Mouse (Mus musculus) neural tube, embryonic 14.5 days (tissue): ENCODE measurements around the gene Ube2e3. TPM values are rescaled to one million over a fixed set of nuclear protein-coding genes. Genes with fewer than 3 reads are reported as not detected.

Experiments
- ATAC-seq: fragments of 200-750 bp; cut with Nextera tagmentation; 2 replicates; pipeline ENCODE4 v1.8.0; 2017; ENCODE audit warnings: low read depth, mild to moderate bottlenecking, moderate TSS enrichment, moderate library complexity
- H3K27ac ChIP-seq: fragments of 300-500 bp; sonication (generic); 2 replicates; pipeline ENCODE4 v1.5.1; 2014; ENCODE audit warnings: low read depth, mild to moderate bottlenecking, control low read depth, low read length, moderate library complexity, mixed read lengths
- H3K27me3 ChIP-seq: fragments of 300-500 bp; sonication (generic); 2 replicates; pipeline ENCODE4 v1.6.1; 2014; ENCODE audit warnings: low read length; ENCODE audit not compliant: control insufficient read depth, insufficient read depth
- H3K36me3 ChIP-seq: fragments of 300-500 bp; sonication (generic); 2 replicates; pipeline ENCODE4 v1.6.1; 2014; ENCODE audit warnings: low read length, mixed read lengths; ENCODE audit not compliant: control insufficient read depth, insufficient read depth
- H3K4me1 ChIP-seq: fragments of 300-500 bp; sonication (generic); 2 replicates; pipeline ENCODE4 v1.6.1; 2014; ENCODE audit warnings: low read length; ENCODE audit not compliant: control insufficient read depth, insufficient read depth
- H3K4me2 ChIP-seq: fragments of 300-500 bp; sonication (generic); 2 replicates; pipeline ENCODE4 v1.6.1; 2014; ENCODE audit warnings: mild to moderate bottlenecking, low read depth, low read length, control low read depth
- H3K4me3 ChIP-seq: fragments of 300-500 bp; sonication (generic); 2 replicates; pipeline ENCODE4 v1.5.1; 2014; ENCODE audit warnings: low read depth, low read length, control low read depth, mixed read lengths
- H3K9ac ChIP-seq: fragments of 300-500 bp; sonication (generic); replicated peaks from 2 replicates; pipeline ENCODE4 v1.6.1; 2014; ENCODE audit warnings: low read depth, mild to moderate bottlenecking, control low read depth, low read length, mixed read lengths
- H3K9me3 ChIP-seq: fragments of 300-500 bp; sonication (generic); 2 replicates; pipeline ENCODE4 v1.6.1; 2016; ENCODE audit warnings: low read length; ENCODE audit not compliant: control insufficient read depth
- WGBS: fragments of 180-500 bp; shearing (Covaris S2); extraction: QIAGEN DNeasy Blood & Tissue Kit; methylation state at CpG from one replicate; pipeline ENCODE4 v1.1.7; 2014; 5-methylcytosine and 5-hydroxymethylcytosine counted together
- polyA plus RNA-seq: library from polyadenylated mRNA; unstranded; fragments of >200 nt; fragmentation: Nextera tagmentation; extraction: Ambion mirVana; gene quantifications from 2 replicates; pipeline ENCODE4 v1.2.1, GENCODE M21; 2014

Gene Ube2e3
- polyA plus RNA-seq, 1 experiment from 2014 or later = 322 TPM

DNA sequence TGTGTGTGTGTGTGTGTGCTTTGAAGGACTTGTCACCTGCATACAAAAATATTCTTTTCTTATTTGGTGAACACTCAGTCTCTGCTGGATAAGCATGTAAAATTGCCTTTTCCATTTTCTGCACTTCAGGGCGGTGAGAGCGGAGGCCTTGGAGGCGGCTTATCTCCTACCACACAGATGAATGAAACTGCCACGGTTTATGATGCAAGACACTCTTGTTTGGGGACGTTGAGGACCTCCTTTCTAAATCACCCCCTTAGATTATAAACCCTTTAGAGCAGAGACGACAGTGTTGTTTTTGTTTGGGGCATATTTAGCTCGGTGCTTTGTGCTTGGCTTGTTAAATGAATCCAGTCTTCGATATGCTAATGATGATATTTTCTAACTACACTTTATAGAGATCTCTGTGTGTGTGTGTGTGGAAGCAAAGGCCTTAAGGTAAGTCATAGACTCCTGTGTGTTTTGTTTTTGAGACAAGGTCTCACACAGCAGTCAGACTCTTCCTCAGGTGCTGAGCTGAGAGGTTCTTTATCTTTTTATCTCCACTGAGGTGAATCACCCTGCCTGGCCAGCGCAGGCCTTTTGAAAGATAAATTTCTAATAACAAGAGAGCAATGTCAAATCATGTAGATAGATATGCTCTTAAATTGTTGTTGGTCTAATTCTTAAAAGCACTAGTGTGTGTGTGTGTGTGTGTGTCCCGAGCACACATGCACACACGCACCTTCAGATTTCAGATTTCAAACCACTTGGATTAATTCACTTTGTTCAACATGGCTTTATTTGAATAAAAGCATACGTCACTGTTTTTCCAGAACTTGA, 8.4 kb upstream of the Ube2e3 start:
- WGBS = 72% methylated on average over 12 of the region's 12 CpGs
- no peak overlapping the region for H3K4me2 ChIP-seq
- no peaks in the 10 kb centered on the region for H3K36me3 ChIP-seq
- H3K4me3 ChIP-seq = no peak overlapping the region
- no peaks in the 10 kb centered on the region for H3K4me1 ChIP-seq
- H3K27ac ChIP-seq = no peak overlapping the region
- ATAC-seq = no peak
- H3K9ac ChIP-seq = no peak overlapping the region
- no peaks in the 10 kb centered on the region for H3K9me3 ChIP-seq
- no peaks in the 10 kb centered on the region for H3K27me3 ChIP-seq

DNA sequence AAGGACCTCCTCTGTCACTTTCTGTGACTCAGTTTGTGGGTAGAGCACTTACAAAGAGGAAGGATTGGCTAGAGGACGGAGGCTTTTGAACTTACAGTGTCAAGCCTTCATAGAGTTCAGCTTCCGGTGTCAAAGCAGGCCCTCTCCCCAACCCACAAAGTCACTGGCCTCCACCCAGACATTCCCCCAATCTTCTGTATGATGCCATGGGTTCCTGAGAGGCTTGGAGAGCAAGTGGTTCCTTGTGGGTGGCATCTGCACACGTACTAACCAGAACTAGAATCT, 7.9 kb upstream of the Ube2e3 start:
- Histone ChIP-seq H3K4me2 (no peak overlapping the region), H3K4me1 (no peaks in the 10 kb centered on the region), H3K9me3 (no peaks in the 10 kb centered on the region), H3K27me3 (no peaks in the 10 kb centered on the region), H3K9ac (no peak overlapping the region), H3K27ac (no peak overlapping the region), H3K4me3 (no peak overlapping the region), H3K36me3 (no peaks in the 10 kb centered on the region)
- no peak for ATAC-seq
- 84% methylated on average over 3 of the region's 3 CpGs for WGBS

DNA sequence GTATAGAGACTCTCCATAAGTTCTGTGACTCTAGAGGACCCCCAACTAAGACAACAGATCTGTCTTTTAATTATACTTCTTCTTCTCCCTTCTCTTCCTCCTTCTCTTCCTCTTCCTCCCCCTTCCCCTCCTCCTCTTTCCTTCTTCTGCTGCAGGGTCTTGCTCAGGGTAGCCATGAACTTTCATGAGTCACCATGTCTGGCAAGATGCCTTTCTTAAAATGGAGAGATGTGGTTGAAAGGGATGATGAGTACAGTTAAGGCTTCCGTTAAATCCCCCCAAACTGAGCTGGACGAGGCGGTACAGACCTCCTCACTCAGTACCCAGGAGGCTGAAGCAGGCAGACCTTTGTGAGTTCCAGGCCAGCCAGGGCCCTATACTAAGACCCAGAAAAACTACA, 3.8 kb upstream of the Ube2e3 start:
- no peak overlapping the region for H3K4me3 ChIP-seq
- WGBS = 96% methylated on average over 3 of the region's 3 CpGs
- no peak for ATAC-seq

DNA sequence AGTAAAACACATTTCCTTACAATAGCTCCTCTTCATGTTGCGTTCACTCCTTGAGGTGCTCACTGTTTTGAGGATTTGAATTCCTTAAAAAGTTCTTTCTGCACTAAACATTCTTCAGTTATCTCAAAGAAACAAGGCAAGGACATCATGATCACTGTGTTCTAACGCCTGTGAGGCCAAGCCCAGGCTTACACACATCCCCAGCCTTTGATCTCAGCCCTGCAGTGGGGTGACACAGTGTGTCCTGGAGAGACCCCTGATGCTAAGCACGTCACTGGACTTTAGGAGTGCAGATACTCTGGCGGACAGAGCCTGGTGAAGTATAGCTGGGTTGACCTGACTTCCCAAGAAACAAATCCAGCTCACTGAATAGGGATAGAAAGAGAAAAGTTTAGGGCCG, 3.1 kb upstream of the Ube2e3 start:
- Histone ChIP-seq H3K4me3 (no peak overlapping the region), H3K9me3 (no peaks in the 10 kb centered on the region), H3K4me2 (no peak overlapping the region), H3K9ac (no peak overlapping the region), H3K36me3 (no peaks in the 10 kb centered on the region), H3K27ac (no peak overlapping the region), H3K4me1 (no peaks in the 10 kb centered on the region), H3K27me3 (peaks cover 3% of the 10 kb centered on the region; the same call in 1 of the 2 replicates)
- WGBS = 65% methylated on average over 5 of the region's 5 CpGs
- ATAC-seq = no peak

More for the DNA sequence above, 3.8 kb upstream of the Ube2e3 start:
- no peak overlapping the region for H3K27ac ChIP-seq
- H3K36me3 ChIP-seq = no peaks in the 10 kb centered on the region
- H3K9me3 ChIP-seq = no peaks in the 10 kb centered on the region
- no peak overlapping the region for H3K4me2 ChIP-seq
- no peaks in the 10 kb centered on the region for H3K4me1 ChIP-seq
- H3K27me3 ChIP-seq = peaks cover under 1% of the 10 kb centered on the region; the same call in 1 of the 2 replicates
- no peak overlapping the region for H3K9ac ChIP-seq

DNA sequence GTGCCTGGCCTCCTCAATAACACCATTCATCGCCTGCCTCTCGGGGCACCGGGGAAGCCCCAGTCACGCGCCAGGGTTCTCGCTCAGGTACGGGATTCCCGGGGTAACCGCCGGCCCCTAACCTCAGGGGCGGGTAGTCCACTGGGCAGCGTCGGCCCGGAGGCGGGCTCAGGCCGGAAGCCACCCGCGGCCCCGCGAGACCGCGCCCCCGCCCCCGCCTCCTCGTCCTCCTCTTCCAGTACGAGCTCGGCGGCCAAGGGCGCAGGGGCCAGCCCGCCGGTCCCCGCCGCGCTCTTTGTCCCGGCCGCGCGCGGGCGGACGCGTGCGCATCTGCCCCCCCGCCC, 559 bp downstream of the Ube2e3 start:
- H3K4me2 ChIP-seq = peak overlapping the region; percentile 68
- H3K9me3 ChIP-seq = no peaks in the 10 kb centered on the region
- ATAC-seq = peak; percentile 74
- peaks cover 3% of the 10 kb centered on the region; the same call in 1 of the 2 replicates for H3K27me3 ChIP-seq
- peaks cover 20% of the 10 kb centered on the region for H3K4me1 ChIP-seq
- peak overlapping the region; percentile 78 for H3K4me3 ChIP-seq
- H3K27ac ChIP-seq = peak overlapping the region; percentile 98
- 1% methylated on average over 28 of the region's 44 CpGs for WGBS
- H3K9ac ChIP-seq = peak overlapping the region; percentile 98
- no peaks in the 10 kb centered on the region; the same call in none of the 2 replicates for H3K36me3 ChIP-seq

DNA sequence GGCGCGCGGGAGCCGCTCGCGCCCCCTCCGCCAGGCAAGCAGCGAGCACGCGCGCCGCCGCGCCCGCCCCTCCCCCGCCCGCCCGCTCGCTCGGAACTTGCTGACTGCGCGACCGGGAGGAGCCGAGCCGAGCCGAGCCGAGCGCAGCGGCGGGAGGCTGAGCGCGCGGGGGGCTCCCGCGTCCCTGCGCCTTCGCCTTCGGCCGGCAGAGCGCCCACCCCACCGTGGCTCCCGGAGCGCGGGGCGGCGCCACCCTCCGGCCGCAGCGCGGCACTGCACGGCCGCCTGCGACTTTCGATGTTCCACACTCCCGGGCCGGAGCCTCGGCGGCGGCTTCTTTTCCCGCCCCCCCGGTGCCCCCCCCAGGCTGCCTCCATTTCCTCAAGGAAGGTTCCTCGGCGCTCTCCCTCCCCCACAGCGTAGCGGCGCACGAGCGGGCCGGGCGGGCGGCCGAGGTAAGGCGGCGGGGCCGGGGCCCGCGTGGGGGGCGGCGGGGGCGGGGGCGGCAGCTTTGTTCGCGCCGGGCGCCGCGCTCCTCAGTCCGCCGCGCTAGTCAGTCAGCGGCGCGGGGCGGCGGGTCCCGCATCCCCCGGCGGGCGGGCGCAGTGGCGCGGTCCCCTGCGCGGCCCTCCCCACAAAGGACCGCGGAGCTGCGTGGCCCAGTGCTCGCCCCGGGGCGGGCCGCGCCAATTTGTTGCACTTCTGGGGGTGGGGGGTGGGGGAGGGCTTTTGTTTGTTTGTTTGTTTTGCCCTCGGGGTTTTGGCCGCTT, 1.2 kb downstream of the Ube2e3 start:
- ATAC-seq = peak; percentile 98
- Histone ChIP-seq H3K4me3 (peak overlapping the region; percentile 78), H3K9me3 (no peaks in the 10 kb centered on the region), H3K4me1 (peaks cover 24% of the 10 kb centered on the region), H3K9ac (peak overlapping the region; percentile 98), H3K27ac (peak overlapping the region; percentile 98), H3K4me2 (peak overlapping the region; percentile 86; the same call in 1 of the 2 replicates), H3K27me3 (peaks cover 3% of the 10 kb centered on the region; the same call in 1 of the 2 replicates), H3K36me3 (no peaks in the 10 kb centered on the region; the same call in none of the 2 replicates)
- under 1% methylated on average over 66 of the region's 114 CpGs for WGBS

DNA sequence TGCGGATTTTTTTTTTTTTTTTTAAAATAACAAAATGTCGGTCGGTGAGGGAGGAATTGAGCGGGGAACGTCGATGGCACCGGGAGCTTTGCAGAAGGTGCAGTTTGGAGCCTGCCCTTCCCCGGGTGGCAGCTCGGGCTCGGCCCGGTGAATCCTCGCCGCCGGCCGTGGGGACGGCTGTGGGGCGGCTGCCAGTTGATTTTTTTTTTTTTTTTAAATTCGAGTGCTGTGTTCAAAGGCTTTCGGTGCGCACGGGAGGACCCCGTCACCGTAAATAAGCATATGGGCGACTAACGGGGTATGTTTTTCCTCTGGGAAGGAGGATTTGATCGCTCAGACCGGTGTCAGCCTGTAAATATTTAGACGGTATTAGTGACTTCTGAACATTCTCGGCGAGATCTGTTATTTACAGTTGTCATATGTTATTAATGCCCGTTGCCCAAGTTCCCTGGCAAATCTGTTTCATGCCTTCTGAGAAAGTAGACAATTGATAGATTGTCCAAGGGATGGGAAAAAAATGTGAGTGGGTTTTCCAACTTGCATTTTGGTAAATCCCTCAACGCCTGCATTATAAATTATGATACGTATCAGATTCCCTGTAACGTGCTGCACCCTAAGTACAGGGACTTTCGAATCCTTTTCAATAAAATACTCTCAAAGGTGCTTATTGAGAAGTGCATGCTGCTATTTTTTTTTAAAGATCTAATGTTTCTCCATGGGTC, 2.0 kb downstream of the Ube2e3 start:
- peak overlapping the region; percentile 86 for H3K4me2 ChIP-seq
- H3K9ac ChIP-seq = peak overlapping the region; percentile 98
- H3K4me1 ChIP-seq = peaks cover 28% of the 10 kb centered on the region
- H3K36me3 ChIP-seq = no peaks in the 10 kb centered on the region; the same call in none of the 2 replicates
- ATAC-seq = no peak; the same call in 1 of the 2 replicates
- peak overlapping the region; percentile 78 for H3K4me3 ChIP-seq
- 2% methylated on average over 35 of the region's 35 CpGs for WGBS
- H3K9me3 ChIP-seq = no peaks in the 10 kb centered on the region
- H3K27me3 ChIP-seq = peaks cover 3% of the 10 kb centered on the region; the same call in 1 of the 2 replicates
- H3K27ac ChIP-seq = peak overlapping the region; percentile 98

DNA sequence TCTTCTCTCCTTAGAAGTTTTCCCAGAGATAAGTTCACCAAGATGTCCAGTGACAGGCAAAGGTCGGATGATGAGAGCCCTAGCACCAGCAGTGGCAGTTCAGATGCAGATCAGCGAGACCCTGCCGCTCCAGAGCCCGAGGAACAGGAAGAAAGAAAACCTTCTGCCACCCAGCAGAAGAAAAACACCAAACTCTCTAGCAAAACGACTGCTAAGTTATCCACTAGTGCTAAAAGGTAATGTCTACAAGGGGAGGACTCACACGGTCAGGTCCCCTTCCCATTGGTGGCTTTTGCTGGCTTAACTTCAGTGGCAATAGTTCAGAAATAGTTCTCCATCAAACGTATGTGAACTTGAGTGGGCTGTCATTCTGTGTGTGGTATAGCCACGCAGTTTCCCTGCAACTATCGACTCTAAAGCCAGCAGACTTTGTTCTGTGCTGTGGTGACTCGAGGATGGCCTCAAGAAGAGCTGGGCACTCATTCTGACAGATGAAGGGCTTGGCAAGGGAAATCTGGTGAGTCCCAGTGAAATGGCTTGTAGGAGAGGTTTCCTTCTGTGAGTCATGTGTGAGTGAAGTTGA, 2.6 kb downstream of the Ube2e3 start:
- peak overlapping the region; percentile 98 for H3K9ac ChIP-seq
- no peak for ATAC-seq
- H3K4me1 ChIP-seq = peaks cover 34% of the 10 kb centered on the region
- no peaks in the 10 kb centered on the region; the same call in none of the 2 replicates for H3K36me3 ChIP-seq
- H3K4me2 ChIP-seq = peak overlapping the region; percentile 86
- peak overlapping the region; percentile 78 for H3K4me3 ChIP-seq
- peaks cover 3% of the 10 kb centered on the region; the same call in 1 of the 2 replicates for H3K27me3 ChIP-seq
- no peaks in the 10 kb centered on the region for H3K9me3 ChIP-seq
- 5% methylated on average over 10 of the region's 10 CpGs for WGBS
- H3K27ac ChIP-seq = no peak overlapping the region; the same call in 1 of the 2 replicates
